Mouse (Mus musculus) embryonic fibroblast, embryonic 13.5 days (primary cell): ENCODE results near the gene Cdh13. TPM values are rescaled to one million over a fixed set of nuclear protein-coding genes. Genes with fewer than 3 reads are reported as not detected.

ENCODE experiments used
- H3K27ac ChIP-seq: 2 replicates; pipeline ENCODE4 v1.5.1; 2012; ENCODE audit warnings: low read length, control low read depth, inconsistent platforms; ENCODE audit not compliant: insufficient read depth
- H3K4me1 ChIP-seq: 2 replicates; pipeline ENCODE4 v1.6.1; 2011; ENCODE audit warnings: low read length; ENCODE audit not compliant: control insufficient read depth, insufficient read depth
- H3K4me3 ChIP-seq: 2 replicates; pipeline ENCODE4 v1.5.1; 2011; ENCODE audit warnings: mild to moderate bottlenecking, control low read depth, low read length; ENCODE audit not compliant: insufficient read depth
- CTCF ChIP-seq: IDR thresholded peaks from 2 replicates; pipeline ENCODE4 v1.5.1; 2011; ENCODE audit warnings: mild to moderate bottlenecking, control low read depth, low read length, moderate library complexity, borderline replicate concordance; ENCODE audit not compliant: insufficient read depth
- POLR2A ChIP-seq: IDR thresholded peaks from 2 replicates; pipeline ENCODE4 v1.6.1; 2011; ENCODE audit warnings: low read depth, mild to moderate bottlenecking, control low read depth, low read length, moderate library complexity
- polyA plus RNA-seq: library from polyadenylated mRNA; stranded (reverse); fragments of >200 nt; gene quantifications from 2 replicates; pipeline ENCODE4 v1.2.4, GENCODE M21; 2011; ENCODE audit warnings: low read depth; ENCODE audit not compliant: missing spikeins, insufficient read length

Cdh13 gene
- polyA plus RNA-seq, 1 experiment = 19.8 TPM

DNA sequence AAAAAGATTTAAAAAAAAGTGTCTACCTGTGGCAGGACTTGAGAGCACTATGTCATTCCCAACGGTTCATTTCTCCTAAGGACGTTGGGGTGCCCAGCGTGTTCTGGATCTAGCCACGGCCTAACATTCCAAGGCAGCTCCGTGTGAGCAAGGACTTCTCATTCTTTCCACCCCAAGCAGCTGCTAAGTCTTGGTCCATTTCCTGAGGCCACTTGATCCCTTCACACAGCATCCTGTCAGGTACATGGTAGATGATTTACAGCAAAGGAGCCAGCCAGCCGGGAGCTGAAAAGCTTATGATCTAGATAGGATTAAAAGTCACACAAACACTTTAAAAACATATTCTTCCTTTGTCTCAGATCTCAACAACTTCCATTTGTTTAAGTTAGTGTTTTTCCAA is 123.8 kb downstream of the Cdh13 start:
- Histone ChIP-seq H3K27ac (no peak overlapping the region), H3K4me1 (no peaks in the 10 kb centered on the region), H3K4me3 (no peak overlapping the region)
- no peak for TF ChIP-seq CTCF
- no peak for TF ChIP-seq POLR2A

DNA sequence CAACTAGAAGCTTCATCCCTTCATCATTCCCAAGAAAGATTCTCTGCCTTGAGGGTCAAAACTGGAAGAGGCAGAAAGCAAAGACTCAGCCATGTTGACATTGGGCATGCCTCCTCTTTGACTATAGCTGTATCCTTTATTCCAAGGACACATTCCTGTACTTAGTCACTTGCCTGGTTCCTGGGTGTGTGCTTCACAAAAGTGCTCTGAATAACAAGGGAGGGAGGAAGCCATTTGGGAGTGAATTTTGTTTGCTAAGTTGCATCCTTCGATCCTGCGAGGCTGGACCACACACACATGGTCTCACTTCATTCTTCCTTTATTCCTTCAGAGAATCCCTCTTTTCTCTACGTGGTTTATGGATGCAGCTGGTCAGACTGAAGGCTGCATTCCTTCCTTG is 125.9 kb downstream of the Cdh13 start:
- TF ChIP-seq POLR2A (no peak), CTCF (no peak)
- Histone ChIP-seq H3K4me1 (no peaks in the 10 kb centered on the region), H3K4me3 (no peak overlapping the region), H3K27ac (no peak overlapping the region)

DNA sequence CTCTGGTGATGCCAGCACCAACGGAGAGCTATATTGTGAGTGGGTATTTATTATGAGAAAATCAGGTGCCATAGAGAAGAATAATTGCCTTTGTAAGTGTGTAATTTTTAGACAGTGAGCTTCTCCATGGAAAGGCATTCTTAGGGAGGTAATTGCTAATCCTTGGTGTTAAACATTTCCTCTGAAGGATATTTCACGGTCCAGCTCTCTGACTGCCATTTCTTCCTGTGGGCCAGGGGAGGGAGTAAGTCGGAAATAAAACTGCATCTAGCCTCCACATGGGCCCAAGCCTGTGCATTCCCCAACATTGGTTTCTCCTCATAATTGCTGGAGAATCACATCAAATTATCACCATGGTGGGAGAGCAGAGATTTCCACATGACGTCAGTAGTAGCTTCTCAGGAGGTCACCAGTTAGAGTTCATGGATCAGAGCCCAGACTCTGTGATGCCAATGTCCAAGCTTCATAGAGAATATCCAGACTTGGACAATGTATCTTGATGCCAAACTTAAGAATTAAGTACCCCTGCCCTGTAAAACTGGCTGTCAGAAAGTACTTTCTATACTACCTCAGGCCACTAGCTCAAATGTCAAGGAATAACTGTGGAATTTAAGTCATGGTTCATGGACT is 126.9 kb downstream of the Cdh13 start:
- Histone ChIP-seq H3K4me1 (no peaks in the 10 kb centered on the region), H3K4me3 (no peak overlapping the region), H3K27ac (no peak overlapping the region)
- no peak for TF ChIP-seq POLR2A
- TF ChIP-seq CTCF = no peak

DNA sequence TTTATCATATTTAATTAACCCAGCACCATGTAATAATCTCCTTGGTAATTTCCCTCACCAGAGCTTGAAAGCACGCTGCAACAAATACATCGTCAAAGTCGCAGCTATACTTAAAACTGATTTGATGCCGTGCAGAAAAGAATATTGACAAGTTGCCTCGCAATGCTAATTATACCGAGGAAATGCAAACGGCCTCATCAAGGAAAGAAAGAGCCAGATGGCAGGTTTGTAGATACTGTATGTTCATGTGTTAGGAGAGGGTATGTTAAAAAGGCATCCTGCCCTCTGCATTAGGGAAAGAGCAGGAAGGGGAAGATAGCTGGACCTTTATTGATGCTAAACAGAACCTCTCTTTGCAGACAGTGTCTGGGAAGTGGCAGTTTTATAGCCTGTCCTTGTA is 132.1 kb downstream of the Cdh13 start:
- Histone ChIP-seq H3K4me1 (peaks cover 5% of the 10 kb centered on the region; the same call in 1 of the 2 replicates), H3K4me3 (no peak overlapping the region), H3K27ac (no peak overlapping the region)
- TF ChIP-seq POLR2A (no peak), CTCF (no peak)

DNA sequence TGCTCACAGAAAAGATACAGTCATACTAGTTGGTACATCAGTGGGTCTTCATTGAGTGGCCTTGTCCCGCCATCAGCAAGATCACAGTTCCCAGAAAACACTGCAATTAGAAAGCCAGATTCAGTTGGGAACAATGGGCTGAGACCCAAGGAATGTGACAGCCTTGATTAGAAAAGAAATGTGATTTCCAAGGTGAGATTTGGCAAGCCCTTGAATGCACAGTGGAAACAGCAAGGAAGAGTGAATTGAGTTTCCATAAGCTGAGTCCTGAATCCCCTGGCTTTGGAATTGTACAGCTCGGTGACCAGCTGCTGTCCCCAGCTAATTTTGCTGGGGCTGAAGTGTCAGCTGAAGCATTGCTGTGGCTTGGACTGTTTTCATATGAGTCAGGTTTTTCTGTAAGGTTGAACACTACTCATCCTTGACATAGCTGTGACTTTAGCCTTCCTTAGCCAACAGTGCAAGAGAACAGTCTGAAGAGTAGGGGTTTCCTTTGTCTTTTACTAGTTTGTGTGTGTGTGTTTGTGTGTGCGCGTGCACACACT is 133.3 kb downstream of the Cdh13 start:
- Histone ChIP-seq H3K27ac (no peak overlapping the region), H3K4me3 (no peak overlapping the region), H3K4me1 (peaks cover 5% of the 10 kb centered on the region; the same call in 1 of the 2 replicates)
- TF ChIP-seq POLR2A (no peak), CTCF (no peak)

DNA sequence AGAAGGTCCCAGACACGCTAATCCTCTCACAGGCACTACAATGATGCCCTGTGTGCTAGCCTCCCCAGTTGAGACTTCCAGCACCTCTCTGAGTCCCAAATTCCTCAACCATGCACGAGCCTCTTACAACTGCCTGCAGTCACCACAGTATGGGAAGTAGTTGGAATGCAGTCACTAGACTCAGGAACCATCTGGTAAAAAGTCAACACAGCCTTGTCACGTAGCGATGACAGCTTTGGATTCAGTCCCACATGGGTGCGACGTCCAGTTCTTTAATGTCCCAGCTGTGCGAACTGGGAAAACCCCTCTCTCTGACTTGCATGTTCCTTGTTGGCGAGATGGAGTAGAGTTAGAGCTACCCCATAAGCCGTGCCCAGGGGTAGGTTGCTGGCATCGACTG is 139.1 kb downstream of the Cdh13 start:
- no peak overlapping the region for H3K27ac ChIP-seq
- TF ChIP-seq CTCF = no peak
- no peak for TF ChIP-seq POLR2A
- no peaks in the 10 kb centered on the region for H3K4me1 ChIP-seq
- H3K4me3 ChIP-seq = no peak overlapping the region

DNA sequence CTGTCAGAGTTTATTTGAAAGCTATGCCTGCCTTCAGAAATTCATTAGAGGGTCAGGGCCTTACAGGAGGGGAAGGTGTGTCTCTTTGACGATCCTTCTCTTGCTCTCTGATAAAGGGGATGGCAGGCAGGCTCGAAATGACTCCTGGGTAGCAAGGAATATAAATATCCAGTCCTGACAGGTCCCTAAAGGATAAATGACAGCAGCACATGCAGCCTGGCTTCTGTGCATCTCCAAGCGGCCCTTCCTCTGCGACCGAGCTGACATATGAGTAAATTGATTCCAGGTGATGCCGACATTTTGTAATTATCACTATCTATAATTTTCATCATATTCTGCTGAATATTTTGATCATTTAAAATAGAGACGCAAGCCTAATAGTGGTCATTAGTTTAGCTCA is 145.4 kb downstream of the Cdh13 start:
- Histone ChIP-seq H3K27ac (no peak overlapping the region), H3K4me3 (no peak overlapping the region), H3K4me1 (no peaks in the 10 kb centered on the region)
- TF ChIP-seq POLR2A (no peak), CTCF (no peak)

DNA sequence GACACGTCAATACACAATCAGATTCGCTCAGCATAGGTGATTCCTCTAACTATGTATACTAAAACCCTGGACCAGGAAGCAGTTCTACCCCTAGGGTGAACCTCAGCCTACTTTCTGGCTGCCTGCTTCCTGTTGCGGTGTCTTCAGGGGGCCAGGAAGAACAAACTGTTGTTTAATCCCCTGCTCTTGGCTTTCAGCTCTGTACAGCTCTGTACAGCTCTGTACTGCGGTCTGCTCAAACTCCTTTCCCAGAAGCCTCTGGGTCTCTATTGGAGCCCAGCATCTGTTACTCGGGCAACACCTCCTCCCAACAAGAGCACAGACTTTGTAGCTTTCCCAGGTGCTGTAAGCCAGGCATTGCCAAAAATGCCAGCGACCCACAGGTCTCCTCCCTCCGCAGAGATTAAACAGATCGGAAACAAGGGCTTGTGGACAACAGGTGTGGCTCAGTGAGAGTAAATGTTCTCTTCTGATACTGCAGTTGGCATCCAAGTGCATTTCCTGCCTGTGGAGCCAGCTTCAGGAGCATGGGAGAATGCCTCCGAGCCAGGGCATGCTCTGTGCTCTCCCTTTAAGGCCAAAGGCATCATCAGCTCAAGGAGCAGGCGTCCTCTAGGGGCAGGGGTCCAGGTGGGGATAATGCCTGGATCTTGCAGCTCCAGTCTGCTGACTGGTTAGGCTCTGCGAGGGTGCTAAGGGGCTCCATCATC is 148.4 kb downstream of the Cdh13 start:
- no peaks in the 10 kb centered on the region for H3K4me1 ChIP-seq
- TF ChIP-seq CTCF (no peak), POLR2A (no peak)
- H3K4me3 ChIP-seq = no peak overlapping the region
- H3K27ac ChIP-seq = no peak overlapping the region

DNA sequence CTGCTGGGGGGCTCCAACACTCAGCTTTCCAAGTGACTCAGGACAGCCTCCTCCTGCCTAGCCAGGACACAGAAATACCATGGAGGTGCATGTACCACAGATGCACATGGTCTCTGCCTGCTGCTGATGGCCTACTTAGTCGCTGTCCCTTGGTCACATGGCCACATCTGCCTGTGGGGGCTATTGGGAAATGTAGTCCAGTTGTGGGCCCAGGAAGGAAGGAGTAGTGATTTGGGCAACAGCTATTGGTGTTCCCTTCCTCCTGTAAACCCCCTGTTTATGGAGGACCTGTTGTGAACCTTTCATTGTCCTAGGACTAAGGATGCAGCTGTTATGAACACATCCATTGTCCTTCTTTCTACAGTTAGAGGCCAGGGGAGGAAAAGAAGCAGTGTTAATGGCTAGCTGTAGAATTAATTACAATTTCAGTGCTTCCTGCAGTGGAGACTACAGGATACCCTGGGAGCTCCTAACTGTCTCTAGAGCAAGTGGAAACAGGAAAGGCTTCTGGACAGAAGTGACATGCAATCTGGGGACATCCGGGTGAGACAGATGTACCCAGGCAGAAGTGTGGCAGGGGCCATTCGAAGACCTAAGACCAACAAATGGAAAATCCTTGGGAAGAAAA is 150.1 kb downstream of the Cdh13 start:
- H3K27ac ChIP-seq = no peak overlapping the region
- TF ChIP-seq CTCF (no peak), POLR2A (no peak)
- no peaks in the 10 kb centered on the region for H3K4me1 ChIP-seq
- no peak overlapping the region for H3K4me3 ChIP-seq

DNA sequence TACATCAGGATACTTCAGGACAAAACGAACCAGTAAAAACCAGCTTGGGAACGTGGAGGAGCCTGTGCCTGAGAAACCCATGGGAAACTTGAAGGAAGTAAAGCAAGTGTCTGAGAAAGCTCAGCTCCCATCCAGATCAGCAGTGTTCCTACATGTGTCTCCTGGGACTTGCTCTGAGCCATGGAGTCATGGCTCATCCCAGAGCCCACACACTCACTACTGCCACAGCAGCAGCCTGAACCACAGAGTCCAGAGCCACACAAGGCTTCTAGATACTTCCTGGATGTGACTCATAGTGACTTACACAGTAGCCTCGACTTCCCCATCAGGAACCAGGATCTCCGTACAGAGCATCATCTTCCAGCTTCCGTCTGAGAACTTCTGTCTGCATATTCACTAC is 153.2 kb downstream of the Cdh13 start:
- H3K4me1 ChIP-seq = no peaks in the 10 kb centered on the region
- H3K4me3 ChIP-seq = no peak overlapping the region
- no peak overlapping the region for H3K27ac ChIP-seq
- no peak for TF ChIP-seq CTCF
- TF ChIP-seq POLR2A = no peak
